Mouse (Mus musculus): ENCODE data around the gene Adamts8.

Gene Adamts8

DNA sequence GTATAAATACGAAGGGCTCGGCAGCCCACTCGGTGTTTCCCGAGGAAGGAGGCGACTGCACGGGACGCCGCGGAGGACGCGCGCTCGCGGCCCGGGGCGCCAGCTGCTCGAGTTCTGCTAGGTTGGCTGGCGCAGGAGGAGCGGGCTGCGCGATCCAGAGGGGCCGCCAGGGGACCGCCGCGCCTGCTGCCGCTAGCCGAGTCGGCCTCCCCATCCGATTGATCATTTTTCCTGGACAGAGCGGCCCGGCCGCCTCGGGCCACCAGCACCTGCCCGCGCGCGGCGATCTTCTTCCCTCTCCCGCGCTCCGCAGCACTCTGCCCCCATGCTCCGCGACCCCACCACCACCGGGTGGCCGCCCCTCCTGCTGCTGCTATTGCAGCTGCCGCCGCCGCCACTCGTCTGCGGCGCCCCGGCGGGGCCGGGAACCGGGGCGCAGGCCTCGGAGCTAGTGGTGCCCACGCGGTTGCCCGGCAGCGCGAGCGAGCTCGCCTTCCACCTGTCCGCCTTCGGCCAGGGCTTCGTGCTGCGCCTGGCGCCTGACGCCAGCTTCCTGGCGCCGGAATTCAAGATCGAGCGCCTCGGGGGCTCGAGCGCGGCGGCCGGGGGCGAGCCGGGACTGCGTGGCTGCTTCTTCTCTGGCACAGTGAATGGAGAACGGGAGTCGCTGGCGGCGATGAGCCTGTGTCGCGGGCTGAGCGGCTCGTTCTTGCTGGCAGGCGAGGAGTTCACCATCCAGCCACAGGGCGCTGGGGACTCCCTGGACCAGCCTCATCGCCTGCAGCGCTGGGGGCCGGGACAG lies at the start of gene Adamts8:
Gene Adamts8, plus strand, starts transcription at position 51 of the 802 bp plus-strand sequence.
- no peak for DNase-seq (ENCODE audit: low spot score)

DNA sequence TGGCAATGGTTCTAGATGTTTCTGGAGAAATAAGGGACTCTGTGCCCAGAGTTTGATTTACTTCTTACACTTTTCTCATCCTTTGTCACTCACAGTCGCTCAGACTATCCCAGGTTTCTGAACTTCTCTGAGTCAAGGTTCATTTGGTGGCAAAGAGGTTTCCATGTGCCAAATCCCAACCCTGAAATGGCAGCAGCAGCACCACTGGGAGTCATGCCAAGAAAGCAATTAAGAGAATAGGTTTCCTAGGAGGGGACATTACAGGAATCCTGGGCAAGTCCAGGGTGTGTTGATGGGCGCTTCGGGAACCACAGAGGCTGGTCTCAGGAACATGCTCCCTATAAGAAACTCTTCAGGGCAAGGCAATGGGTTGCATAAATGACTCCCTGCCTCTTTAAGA lies 46.7 kb upstream of the Adamts8 start:
- DNase-seq (ENCODE audit: low spot score): no peak

DNA sequence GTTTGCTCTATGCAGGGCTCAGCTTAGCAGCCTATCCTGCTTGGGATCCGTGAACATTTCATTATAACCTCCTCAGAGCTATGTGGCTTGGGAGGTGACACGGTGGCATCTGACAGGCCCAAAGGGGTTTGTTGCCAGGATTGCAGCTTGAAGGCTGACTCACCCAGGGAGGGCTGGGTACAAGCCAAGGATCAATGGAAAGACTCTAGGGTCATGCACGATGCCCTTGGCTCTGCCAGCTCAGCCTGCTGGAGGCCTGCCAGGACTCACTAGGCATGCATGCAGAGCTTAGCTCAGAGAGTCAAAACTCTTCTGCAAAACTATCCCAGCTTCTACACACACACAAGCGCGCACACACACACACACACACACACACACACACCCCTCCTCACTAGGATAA lies 45.6 kb upstream of the Adamts8 start:
- no peak for DNase-seq (ENCODE audit: low spot score)

DNA sequence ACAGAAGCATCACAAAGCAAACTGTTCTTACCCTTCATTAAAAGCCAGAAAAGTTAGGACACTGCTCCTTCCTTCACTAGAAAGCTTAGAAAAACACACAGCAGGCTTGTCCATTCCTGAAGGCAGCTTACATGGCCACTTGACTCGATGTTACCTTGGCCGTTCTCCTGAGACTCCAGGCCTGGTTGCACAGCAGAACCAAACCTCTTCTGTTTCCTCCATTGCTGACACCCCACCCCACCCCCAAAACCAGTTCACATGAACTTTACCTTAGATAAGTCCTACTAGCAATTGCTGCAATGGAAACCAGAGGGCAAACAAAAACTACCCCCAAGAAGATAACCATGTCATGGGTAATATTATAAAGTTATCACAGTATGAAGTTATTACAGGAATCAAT lies 45.2 kb upstream of the Adamts8 start:
- no peak for DNase-seq (ENCODE audit: low spot score)

DNA sequence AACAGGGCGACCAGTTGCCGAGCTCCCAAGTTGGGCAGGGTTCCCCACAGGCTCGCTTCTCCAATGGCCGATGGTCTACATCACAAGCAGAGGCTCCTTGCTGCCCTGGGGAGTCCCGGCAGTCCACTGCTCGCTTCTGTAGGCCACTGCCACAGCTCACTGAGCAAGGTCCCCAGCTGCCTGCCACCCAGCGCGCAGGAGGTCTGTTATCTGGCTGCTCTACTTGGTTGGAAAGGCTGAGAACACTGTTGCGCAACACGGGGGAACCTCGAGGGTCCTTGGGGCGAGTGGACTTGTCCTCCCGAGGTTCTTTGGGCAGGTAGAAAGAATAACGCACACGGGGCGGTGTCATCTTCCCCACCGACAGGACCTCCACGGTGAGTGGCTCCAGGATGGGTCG lies 40.2 kb upstream of the Adamts8 start:
- DNase-seq (ENCODE audit: low spot score): no peak

DNA sequence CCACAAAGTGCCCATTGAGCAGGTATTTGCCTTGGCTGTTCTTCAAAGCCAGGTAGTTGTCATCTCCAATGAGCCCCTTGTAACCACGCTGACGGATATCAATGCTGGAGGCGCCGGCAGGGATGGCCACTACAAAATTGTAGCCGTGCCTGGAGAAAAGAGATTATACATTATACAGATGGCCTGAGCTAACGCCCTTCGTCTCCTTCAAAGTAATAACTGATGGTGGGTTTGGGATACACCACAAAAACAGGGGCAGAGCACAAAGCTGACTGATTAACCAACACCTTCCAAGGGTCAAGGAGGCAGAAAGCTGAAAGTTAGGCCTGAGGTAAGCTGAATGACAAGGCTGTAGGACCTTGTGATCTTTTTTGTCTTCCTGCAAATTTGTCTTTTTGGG lies 39.7 kb upstream of the Adamts8 start:
- DNase-seq (ENCODE audit: low spot score): no peak

DNA sequence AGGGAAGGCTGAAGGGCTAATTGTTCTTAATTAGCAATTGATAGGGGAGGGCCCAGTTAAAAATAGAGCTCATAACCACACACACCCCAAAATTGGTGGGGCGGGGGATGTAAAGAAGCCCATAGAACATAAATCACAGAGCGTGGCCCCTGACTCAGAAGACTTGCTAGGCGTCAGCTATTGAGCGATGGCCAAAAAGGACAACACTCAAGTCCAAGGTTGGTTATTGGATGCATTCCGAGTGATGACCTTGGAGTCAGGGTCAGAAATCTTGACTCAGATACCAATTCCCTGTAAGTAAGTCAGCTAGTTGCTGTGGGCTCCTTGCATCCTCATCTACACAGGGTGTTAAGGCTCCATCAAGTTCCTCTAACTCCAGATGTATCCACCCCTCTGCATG lies 39.1 kb upstream of the Adamts8 start:
- DNase-seq (ENCODE audit: low spot score): no peak

DNA sequence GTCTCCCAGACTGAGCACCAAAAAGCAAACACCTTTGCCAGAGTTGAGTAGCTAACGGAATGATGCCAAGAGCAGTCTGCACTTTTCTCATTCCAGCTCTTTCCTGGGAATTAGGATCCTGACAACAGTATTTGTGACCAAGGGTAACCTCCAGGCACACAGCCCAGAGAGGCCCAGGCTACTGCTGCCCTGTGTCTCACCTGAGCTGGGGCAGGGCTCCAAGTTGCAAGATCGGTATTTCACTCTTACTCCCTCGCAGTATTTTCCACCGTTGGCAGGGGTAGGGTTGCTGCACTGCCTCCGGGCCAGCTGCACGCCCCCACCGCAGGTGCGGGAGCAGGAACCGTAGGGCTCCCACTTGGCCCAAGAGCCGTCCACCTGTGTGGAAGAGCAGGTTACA lies 36.5 kb upstream of the Adamts8 start:
- no peak for DNase-seq (ENCODE audit: low spot score)

DNA sequence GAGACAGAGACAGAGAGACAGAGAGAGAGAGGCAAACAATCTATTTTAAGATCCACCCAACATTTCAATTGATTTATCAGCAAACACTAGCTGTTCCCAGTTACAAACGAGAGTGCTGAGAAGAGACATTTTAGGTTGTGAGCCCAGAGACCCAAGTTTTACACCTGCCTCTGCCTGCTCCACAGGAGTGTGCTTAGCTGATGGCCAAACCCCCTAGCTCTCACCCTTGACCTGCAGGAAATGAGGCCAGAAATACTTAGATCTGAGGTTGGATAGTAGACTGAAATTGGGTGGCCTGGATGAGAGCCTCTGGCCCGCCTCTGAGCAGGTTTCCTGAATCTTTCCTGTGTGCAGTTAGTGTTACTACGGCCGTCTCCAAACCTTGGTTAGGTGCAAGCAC lies 35.9 kb upstream of the Adamts8 start:
- no peak for DNase-seq (ENCODE audit: low spot score)

DNA sequence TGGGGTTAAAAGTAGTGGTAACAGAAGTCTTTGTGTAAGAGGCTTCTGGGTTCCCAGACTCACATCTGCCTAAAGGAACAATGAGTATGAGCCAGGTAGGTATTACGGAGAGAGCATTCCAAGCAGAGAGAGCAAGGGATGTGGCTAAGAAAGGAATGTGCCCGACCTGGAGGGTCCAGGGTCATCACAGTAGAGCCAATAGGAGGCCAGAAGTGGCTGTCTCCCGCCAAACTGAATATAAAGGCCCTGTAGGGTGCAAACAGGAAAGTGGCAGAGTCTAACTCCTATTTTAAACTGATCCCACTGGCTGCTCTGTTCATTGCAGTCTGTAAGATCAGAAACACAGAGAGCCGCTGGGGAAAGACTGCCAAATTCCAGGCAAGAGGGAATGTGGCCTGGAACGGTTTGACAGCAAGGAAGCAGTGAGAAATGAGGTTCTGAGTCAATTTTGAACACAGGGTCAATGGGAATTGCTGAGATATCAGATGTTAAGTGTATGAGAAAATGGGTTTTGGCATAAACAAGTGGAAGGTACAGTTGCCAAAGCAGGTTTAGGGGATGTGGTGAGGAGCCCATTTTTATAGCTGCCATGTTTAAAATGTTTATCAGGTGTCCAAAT lies 34.6 kb upstream of the Adamts8 start:
- no peak for DNase-seq (ENCODE audit: low spot score)

DNA sequence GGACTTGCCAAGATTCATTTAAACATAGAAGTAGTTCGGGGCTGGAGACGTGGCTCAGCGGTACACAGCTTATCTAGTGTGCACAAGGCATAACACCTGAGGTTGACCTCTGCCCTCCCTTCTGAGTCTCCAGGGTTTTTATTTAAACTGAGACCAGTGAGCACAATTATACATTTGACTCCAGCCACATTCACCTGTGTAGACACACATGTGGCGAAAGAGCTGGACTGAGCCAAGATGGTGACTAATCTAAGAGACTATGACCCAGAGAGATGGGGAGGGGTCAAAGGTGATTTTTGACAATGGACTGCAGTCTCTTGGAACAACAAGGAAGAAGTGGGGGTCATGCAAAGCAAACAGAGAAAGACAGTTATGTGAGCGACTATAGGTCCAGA lies 34.1 kb upstream of the Adamts8 start:
- no peak for DNase-seq (ENCODE audit: low spot score)

DNA sequence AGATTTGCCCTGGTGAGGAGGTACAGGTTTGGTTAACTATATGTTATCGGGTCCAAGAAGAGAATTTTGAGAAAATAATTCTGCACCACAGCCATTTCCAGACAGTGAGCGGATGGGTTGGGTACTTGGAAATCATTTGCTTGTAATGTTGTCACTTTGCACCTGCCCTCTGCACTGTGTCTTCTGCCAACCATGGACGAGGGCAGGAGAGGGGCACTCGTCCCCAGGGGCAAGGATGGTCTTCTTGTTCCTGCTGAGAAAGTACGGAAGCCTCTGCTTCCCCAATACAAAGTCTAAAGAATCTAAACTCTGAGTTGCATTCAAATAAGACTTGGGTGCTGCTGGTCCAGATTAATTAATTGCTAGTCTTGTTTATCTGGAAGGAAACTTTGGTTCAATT lies 33.4 kb upstream of the Adamts8 start:
- DNase-seq (ENCODE audit: low spot score): no peak

DNA sequence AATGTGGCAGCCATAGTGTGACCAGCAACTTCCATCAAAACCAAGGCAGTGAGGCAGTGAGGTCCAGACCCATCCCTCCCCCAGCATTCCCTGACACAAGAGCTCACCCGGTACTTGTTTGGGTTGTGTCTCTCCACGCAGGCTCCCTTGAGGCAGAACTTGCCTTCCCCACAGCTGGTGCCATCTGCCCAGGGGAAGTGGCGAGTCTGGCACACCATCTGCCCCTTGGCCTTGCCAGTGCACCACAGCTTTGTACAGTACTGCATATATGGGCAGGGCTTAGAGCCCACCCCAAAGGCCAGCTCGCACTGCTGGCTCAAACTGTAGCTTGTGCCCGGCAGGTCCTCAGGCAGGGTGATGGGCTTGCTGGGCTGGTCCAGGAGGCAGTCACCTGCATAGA lies 31.9 kb upstream of the Adamts8 start:
- DNase-seq (ENCODE audit: low spot score): no peak

DNA sequence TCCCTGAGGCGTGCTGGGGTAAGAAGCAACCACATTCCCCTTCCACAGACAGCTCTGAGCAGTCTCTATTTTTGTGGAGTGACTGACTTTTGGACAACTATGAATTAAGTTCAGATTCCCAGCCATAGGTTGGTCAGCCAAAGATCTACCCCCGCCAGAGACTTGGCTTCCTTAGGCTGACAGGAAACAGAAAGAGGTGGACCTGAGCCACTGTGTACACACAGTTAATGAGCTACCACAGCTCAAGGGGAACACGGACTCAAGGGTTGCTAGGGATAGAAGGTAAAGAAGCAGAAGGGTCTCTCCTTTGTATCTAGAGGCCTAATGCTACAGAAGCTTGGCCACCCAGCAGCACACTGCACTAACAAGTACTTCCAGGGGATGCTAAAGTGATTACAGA lies 30.2 kb upstream of the Adamts8 start:
- no peak for DNase-seq (ENCODE audit: low spot score)

DNA sequence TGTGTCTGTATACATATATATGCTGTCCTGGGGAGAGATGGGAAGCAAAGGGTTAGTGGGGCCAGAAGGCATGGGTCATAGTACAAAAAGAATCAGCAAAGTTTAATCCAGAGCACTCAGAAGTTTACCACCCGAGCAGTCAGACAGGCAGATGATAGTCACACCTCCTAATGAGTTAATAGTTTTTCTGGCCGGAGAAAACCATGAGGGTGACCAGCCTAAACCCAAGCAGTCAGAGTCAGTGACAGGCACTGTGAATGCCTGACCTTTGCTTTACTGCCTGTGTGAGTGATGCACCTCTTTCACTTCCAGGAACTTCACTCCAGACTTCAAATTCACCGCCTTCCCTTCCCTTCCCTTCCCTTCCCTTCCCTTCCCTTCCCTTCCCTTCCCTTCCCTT lies 28.9 kb upstream of the Adamts8 start:
- no peak for DNase-seq (ENCODE audit: low spot score)

DNA sequence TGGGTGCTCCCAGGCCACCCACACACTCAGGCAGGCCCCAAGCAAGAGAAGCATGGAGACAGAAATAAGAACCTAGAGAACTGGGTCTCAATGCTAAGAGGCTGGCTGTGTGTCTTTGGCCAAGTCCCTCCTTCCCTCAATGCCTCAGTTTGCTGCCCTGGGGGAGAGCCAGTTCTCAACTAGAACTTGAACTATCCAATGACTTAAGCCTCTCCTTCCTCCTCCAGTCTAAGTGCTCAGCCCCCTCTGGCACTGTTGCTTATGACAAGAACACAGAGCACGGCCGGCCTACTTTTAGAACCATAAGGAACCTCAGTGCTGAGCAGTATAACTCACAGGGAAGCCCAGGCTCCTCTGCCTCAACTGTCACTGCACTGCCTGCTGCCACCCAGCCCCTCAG lies 28.1 kb upstream of the Adamts8 start:
- DNase-seq (ENCODE audit: low spot score): no peak

DNA sequence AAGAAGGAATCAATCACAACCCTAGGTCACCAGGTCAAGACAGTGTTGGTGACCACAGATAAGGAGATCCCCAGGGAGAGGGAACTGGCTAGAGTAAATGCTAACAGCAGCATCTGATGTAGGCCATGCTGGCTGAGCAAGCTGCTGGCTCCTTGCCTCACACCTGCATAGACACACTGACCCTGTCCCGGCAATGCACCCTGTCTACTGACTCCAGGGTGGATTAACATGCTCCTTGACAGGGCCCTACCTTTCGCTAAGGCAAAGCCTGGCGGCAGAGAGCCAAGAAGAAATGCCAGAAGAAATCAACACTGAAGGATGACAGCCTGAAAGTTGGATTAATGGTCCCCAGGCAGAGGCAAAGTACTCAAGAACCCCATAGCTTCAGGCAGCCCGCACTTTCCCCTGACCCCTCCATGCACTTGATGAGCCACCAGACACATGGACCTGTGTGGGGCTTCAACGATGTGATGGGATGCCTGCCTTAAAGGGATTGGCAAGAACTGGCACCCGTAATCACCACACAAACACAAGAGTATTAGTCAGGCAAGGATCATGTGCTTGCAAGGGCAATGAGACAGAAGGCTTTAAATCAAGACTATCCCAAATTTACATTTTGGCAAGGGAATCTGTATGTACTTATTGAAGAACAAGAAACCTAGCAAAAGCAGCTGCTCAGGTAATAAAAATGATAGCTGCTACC lies 25.9 kb upstream of the Adamts8 start:
- no peak for DNase-seq (ENCODE audit: low spot score)

DNA sequence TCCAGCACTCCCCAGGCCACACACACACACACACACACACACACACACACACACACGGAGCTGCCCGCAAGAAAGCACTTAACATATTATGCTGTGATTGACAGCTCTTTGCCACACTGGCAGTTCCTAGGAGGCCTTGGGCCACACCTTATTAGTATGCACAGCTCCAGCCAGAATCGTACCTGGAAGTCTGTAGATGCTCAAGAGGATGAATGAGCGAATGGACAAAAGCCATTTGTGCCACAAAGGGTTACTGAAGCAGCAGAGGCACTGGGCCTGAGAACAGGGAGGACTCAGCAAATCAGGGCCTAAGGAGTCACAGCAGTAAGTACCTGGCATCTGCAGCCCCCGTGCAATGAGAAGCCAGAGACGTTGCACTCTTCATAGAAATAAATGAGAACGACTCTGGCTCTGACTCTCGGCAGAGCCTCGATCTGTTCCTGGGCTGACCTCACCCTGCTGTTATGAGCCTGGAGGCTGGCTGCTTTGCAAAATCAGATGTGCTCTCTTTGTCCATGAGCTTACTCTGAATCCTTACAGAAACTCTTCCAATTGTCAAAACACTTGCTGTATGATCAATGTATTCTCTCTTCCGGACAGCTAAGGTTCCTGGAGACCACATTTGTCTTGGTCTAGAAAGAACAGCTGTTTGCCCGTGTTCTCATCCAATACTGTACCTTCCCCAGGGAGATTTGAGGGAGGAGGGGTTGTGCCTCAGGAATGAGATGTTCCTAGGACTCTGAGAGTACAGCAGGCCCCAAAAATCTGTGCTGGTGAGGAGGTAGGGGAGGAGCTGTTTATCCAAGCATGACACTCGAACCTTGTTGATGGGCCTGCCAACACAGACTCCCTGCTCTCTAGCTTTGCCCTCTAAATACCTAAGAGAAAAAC lies 23.7 kb upstream of the Adamts8 start:
- DNase-seq (ENCODE audit: low spot score): no peak

DNA sequence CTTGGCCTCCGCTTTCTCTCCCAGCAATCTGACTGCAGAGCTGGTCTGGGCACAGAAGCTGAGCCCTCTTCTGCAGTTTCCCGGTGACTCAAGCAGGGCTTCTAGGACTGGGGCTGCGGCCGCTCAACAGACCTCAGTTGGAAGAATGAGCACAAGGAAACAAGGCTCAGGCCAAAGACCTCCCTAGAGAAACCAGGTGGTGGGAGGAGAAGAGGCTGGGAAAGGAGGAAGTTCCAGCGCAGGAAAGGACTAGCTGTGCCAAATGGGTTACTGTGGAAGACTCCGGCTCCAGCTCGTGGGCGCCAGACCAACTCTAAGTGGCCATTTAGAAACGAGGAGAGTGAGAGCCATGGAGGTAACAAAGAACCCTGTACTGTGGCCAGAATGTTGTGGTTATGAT lies 22.7 kb upstream of the Adamts8 start:
- DNase-seq (ENCODE audit: low spot score): no peak

DNA sequence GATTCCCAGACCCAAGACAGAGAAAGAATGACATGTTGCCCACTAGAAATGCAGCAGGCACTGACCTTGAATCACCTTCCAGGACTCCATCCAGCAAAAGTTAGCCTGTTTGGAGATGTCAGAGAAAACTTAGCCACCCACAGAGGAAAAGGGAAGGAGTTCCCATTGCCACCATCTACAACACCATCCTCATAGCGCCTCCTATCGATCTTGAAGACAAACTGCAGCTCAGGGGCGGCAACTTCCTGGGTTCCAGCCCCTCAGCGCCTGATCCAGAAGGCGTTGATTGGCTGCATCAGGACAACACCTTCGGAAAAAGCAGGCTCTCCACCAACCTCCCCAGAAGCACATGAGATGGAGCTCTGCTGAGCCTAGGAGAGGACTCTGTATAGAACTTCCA lies 21.6 kb upstream of the Adamts8 start:
- no peak for DNase-seq (ENCODE audit: low spot score)

DNA sequence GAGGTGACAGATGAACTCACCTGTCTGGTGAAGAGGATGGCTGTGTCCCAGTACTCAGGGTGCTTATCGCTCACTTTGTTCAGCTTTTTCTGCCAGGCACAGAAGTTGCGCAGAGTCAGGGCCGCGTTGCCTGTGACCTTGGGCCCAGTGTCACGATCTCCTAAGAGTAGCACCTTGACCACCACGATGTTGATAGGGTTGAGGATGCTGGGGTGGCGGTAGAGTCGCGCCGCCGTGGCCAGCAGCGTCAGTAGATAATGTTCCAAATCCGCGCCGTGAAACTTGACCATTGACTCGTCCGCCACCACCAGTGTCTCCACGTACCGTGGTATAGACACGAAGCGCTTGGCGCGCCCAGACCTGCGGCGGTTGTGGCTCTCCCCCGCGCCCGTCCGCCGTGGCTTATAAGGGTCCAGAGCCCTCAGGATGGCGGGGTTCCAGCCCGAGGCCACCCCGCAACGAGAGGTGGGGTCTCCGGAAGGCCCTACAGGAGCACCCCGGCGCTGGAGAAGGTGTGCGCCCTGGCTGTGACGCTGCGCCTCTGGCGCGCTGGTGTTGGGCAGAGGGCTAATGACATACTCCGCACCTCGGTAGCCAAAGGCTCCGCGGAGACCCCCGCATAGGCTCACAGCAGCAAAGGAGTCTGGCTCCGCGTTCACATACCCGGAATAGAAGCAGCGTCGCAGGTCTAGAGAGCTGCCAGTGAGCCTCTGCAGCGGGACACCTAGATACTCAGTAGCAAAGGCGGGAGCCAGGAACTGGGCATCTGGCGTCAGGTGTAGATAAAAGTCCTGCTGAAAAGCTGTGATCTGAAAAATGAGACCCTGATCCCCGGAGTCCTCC lies 20.9 kb upstream of the Adamts8 start:
- DNase-seq (ENCODE audit: low spot score): no peak

Measured in spleen, adult 12 weeks (tissue).